Mouse (Mus musculus): ENCODE measurements around the gene Ece1.

DNA sequence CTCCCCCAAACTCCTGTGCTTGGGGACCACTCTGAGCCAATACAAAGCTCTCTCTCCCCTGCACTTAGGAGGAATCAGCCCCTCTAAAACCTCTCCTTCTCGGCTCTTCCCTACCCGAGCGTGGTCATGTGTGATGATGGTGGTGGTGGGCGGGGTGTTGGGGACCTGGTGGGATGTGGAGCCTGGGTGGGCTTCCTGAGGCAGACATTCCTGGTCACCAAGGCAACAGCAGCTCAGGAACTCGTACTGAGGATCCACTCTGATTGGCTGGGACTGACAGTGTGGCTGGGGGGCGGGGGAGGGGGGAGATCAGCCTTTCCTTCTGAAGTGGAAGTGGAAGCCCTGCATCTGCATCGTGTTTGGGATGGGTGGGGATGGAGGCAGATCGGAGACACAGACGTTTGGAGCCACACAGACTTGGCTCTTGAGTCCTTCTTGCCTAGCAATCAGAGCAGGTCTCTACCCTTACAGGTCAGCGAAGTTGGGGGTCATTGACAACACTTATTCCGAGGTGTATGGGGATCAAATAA is 30.7 kb downstream of the Ece1 start:
- TF ChIP-seq CTCF (IDR thresholded peaks at IDR 0.05; ENCODE audit: borderline replicate concordance, insufficient read depth, low read length) (no peak), POLR2A (IDR thresholded peaks at IDR 0.05; ENCODE audit: low read depth, low read length) (no peak)

Data from embryonic fibroblast, embryonic 13.5 days (primary cell).